Mouse (Mus musculus) midbrain, embryonic 13.5 days (tissue): ENCODE results near the gene AI661453. TPM values are rescaled to one million over a fixed set of nuclear protein-coding genes. Genes with fewer than 3 reads are reported as not detected.

Source experiments
- ATAC-seq: fragments of 200-750 bp; cut with Nextera tagmentation; 2 replicates; pipeline ENCODE4 v1.8.0; 2017; ENCODE audit warnings: mild to moderate bottlenecking, moderate TSS enrichment, moderate library complexity
- H3K27ac ChIP-seq: fragments of 300-500 bp; sonication (generic); 2 replicates; pipeline ENCODE4 v1.5.1; 2015; ENCODE audit warnings: inconsistent platforms, mild to moderate bottlenecking, moderate library complexity
- H3K27me3 ChIP-seq: fragments of 300-500 bp; sonication (generic); 2 replicates; pipeline ENCODE4 v1.6.1; 2015; ENCODE audit warnings: mild to moderate bottlenecking, inconsistent platforms
- H3K36me3 ChIP-seq: fragments of 300-500 bp; sonication (generic); 2 replicates; pipeline ENCODE4 v1.6.1; 2015; ENCODE audit warnings: mild to moderate bottlenecking, inconsistent platforms
- H3K4me1 ChIP-seq: fragments of 300-500 bp; sonication (generic); replicated peaks from 2 replicates; pipeline ENCODE4 v1.6.1; 2015; ENCODE audit warnings: inconsistent platforms
- H3K4me2 ChIP-seq: fragments of 300-500 bp; sonication (generic); replicated peaks from 2 replicates; pipeline ENCODE4 v1.6.1; 2015; ENCODE audit warnings: moderate library complexity, mild to moderate bottlenecking, inconsistent platforms
- H3K4me3 ChIP-seq: fragments of 300-500 bp; sonication (generic); replicated peaks from 2 replicates; pipeline ENCODE4 v1.5.1; 2015; ENCODE audit warnings: mild to moderate bottlenecking, inconsistent platforms
- H3K9ac ChIP-seq: fragments of 300-500 bp; sonication (generic); replicated peaks from 2 replicates; pipeline ENCODE4 v1.6.1; 2015; ENCODE audit warnings: mild to moderate bottlenecking, inconsistent platforms
- H3K9me3 ChIP-seq: fragments of 300-500 bp; sonication (generic); 2 replicates; pipeline ENCODE4 v1.6.1; 2016; ENCODE audit warnings: mild to moderate bottlenecking, inconsistent platforms
- WGBS: fragments of 180-500 bp; shearing (Covaris S2); methylation state at CpG from one replicate; pipeline ENCODE4 v1.1.7; 2015; 5-methylcytosine and 5-hydroxymethylcytosine counted together
- polyA plus RNA-seq: library from polyadenylated mRNA; unstranded; fragments of >200 nt; fragmentation: Nextera tagmentation; extraction: Ambion mirVana; gene quantifications from 2 replicates; pipeline ENCODE4 v1.2.1, GENCODE M21; 2015

AI661453 gene
- polyA plus RNA-seq, 1 experiment from 2014 or later = 0.26 TPM

DNA sequence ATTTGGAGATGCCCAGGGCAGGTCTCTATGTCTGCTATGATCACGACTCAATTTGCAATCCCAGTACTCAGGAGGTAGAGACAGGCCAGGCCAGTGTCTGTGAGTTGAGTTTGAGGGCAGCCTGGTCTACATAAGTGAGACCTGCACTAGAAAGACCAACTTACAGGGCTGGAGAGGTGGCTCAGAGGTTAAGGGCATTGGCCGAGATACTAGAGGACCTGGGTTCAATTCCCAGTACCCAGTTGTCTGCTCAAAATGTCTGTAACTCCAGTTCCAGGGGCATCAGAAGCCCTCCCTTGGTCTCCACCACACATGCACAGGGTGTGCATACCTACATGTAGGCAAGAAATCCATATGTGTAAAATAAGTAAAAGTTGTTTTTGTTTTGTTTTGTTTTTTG, 71.1 kb downstream of the AI661453 start:
- Histone ChIP-seq H3K27me3 (no peaks in the 10 kb centered on the region), H3K36me3 (no peaks in the 10 kb centered on the region), H3K4me1 (peaks cover 18% of the 10 kb centered on the region), H3K9ac (no peak overlapping the region), H3K4me3 (no peak overlapping the region), H3K27ac (no peak overlapping the region), H3K9me3 (no peaks in the 10 kb centered on the region), H3K4me2 (no peak overlapping the region)
- ATAC-seq = no peak
- 83% methylated on average over 2 of the region's 2 CpGs for WGBS

DNA sequence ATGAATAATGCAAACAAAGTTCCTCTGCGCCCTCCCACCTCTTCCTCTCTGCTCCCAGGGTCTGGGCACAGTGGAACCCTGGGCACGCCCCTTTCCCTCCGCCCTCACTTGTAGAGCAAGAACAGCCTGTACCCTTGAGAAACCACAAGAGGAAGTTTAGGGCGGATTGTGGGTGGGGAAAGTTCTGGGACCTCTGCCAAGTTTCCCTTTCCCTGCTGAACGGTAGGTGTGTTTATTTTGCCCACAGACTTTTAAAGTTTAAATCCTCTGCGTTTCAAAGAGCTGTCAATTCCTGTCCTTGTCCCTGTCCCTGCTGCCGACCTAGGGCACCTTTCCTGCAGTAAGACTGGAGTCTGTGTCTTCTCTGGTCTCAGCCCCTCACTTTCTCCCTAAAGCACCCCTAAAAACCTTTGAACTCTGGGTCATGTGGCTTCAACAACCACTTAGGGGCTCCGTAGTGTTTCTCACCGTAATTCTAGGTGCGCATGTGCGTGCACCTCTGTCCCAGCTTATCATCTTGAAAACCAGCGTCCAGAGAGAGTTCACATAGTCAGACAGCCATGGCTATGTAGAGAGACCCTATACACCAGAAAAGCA, 71.7 kb downstream of the AI661453 start:
- Histone ChIP-seq H3K9ac (no peak overlapping the region), H3K4me1 (peaks cover 18% of the 10 kb centered on the region), H3K4me3 (no peak overlapping the region), H3K27ac (no peak overlapping the region), H3K36me3 (no peaks in the 10 kb centered on the region), H3K27me3 (no peaks in the 10 kb centered on the region), H3K4me2 (no peak overlapping the region), H3K9me3 (no peaks in the 10 kb centered on the region)
- 53% methylated on average over 12 of the region's 12 CpGs for WGBS
- ATAC-seq = no peak

DNA sequence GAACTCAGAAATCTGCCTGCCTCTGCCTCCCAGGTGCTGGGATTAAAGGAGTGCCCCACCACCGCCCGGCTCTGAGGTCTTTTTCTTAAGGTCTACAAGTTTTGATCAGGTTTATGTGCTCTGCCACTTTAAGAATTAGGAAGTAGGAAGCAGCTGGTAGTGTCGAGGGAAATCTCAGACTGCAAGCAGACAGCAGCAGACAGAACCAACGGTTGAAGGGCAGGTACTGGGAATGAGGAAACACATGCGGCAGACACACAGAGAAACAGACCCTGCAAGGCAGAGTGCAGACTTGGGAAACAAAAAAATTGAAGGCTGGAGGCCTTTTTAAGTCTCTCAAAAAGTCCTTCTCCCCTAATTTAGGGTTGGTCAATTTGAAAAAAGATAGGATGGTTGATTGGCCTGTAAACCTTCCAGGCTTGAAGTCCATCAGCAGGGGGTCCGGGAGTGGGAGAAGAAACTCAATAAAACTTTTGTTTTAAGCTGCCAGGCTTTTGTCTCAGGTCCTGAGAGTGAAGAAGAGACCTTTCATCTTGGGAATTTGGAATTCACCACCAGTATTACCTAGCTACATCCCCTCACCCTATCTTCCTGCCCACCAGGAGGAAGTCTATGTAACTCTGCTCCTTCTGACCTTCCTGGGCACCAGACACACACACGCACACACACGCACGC, 72.8 kb downstream of the AI661453 start:
- H3K36me3 ChIP-seq = no peaks in the 10 kb centered on the region

DNA sequence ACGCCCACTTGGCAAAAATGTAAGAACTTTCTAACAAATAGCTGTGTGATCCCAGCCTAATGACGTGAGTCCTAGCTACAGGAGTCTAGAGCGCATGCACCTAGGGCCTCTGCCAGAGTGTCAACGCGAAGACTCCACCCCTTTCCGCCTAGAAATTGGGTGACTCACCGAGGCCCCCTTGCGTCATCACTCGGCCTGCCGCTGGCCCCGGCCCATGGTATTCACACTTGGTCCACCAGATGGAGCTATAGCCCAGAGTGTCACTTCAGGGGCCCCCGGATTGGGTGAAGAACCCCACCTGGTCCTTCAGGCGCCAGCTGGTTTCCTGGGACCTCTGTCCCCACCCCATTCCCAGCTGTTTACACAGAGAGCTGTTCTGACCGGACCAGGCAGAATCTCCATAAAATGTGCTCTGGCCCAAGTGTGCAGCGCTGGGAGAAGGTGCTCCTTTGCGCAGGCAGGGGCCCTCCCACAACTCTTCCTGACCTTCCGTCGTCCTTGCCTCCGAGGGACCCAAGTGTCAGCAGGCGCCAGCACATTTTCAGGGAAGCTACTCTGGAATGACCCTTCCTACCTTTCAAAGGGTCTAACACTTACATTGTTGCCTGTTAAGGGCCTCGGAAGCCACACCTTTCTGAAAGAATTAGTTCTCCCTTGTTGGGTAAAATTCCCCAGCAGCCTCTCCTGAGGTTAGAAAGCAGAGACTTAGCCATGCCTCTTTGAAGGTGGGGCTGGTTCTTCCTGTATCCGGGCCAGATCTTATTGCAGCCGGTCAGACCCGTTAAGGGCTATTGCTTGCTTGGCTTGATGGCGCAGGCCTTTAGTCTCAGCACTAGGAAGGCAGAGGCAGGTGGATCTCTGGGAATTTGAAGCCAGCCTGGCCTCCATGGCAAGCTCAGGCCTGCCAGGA, 75.0 kb downstream of the AI661453 start:
- H3K9me3 ChIP-seq = no peaks in the 10 kb centered on the region
- no peak overlapping the region for H3K27ac ChIP-seq
- no peak overlapping the region; the same call in 1 of the 2 replicates for H3K4me3 ChIP-seq
- H3K9ac ChIP-seq = no peak overlapping the region
- peaks cover 7% of the 10 kb centered on the region; the same call in 1 of the 2 replicates for H3K4me1 ChIP-seq
- peak; percentile 90 for ATAC-seq
- H3K27me3 ChIP-seq = no peaks in the 10 kb centered on the region
- H3K36me3 ChIP-seq = no peaks in the 10 kb centered on the region
- 20% methylated on average over 25 of the region's 25 CpGs for WGBS
- H3K4me2 ChIP-seq = peak overlapping the region; percentile 33

More for the DNA sequence above, 72.8 kb downstream of the AI661453 start:
- H3K4me3 ChIP-seq = no peak overlapping the region
- no peak overlapping the region for H3K27ac ChIP-seq
- H3K4me2 ChIP-seq = no peak overlapping the region
- H3K9ac ChIP-seq = no peak overlapping the region
- peaks cover 18% of the 10 kb centered on the region for H3K4me1 ChIP-seq
- no peak for ATAC-seq
- 61% methylated on average over 9 of the region's 9 CpGs for WGBS
- H3K27me3 ChIP-seq = no peaks in the 10 kb centered on the region
- H3K9me3 ChIP-seq = no peaks in the 10 kb centered on the region

DNA sequence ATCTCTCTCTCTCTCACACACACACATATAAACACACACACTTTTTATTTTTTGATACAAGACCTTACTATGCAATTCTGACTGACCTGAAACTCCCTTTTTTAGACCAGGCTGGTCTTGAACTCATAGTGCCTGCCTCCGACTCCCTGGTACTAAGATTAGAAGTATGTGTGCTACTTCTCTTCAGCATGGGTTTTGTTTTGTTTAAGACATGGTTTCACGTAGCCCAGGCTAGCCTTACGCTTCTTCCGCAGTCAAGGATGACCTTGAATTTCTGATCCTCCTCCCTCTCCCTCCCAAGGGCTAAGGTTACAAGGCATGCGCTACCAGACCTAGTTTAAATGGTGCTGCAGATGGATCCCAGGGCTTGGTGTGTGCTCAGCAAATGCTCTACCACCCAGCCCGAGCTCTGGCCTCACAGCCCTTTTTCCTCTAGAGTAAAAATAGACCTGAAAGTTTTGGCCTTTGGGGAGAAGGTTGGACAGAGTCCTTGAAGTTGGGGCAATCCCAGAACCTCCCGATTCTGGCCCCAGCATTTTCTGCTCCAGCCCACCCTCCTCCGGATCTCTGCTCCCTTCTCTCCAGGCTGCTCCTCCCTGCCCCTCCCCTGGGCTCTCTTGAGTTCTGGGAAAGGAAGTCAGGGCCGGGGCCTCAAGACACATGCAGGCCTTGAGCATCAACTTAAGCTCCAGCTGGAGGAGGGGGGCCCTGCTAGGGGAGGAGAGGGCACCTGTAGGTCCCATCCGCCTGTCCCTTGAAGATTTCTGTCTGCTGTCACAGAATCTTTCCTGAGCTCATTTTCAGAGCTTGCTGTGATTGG, 76.8 kb downstream of the AI661453 start:
- H3K4me2 ChIP-seq = no peak overlapping the region
- no peaks in the 10 kb centered on the region for H3K9me3 ChIP-seq
- no peak for ATAC-seq
- 78% methylated on average over 10 of the region's 10 CpGs for WGBS
- H3K9ac ChIP-seq = no peak overlapping the region
- H3K27me3 ChIP-seq = no peaks in the 10 kb centered on the region
- no peaks in the 10 kb centered on the region for H3K36me3 ChIP-seq
- no peak overlapping the region for H3K4me3 ChIP-seq
- H3K4me1 ChIP-seq = peaks cover 14% of the 10 kb centered on the region
- no peak overlapping the region for H3K27ac ChIP-seq

DNA sequence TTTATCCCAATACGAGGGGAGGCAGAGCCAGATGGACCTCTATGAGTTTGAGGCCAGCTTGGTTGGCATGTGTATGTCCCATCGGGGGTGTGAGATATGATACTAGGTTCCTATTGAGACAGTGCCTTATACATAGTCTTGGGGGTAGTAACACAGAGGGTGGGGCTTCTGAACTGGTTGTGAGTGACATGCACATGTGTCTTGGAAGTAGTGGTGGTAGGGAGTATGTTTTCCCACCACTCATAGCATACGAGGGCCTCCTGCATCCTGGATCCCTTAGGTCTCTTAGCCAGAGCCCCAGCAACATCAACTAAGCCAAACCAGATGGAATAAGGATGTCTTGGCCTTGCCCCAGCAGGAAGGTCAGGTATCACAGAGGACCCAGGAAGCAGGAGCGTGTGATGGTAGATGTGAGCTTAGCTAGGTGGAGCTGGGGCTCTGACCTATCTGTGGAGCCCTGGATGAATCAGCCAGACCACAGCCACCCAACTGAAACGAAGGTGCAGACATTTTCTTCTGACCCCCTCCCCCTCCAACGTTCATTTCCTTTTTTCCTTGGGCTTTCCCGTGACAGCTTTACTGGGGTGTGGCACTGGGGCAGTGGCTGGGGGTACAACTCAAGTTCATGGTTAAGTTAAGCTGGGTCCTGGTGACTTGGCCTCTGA, 78.9 kb downstream of the AI661453 start:
- Histone ChIP-seq H3K4me1 (peaks cover 14% of the 10 kb centered on the region), H3K9me3 (no peaks in the 10 kb centered on the region), H3K4me2 (no peak overlapping the region), H3K9ac (no peak overlapping the region), H3K27me3 (no peaks in the 10 kb centered on the region), H3K27ac (no peak overlapping the region), H3K36me3 (no peaks in the 10 kb centered on the region), H3K4me3 (no peak overlapping the region)
- no peak for ATAC-seq
- WGBS = 83% methylated on average over 7 of the region's 7 CpGs

DNA sequence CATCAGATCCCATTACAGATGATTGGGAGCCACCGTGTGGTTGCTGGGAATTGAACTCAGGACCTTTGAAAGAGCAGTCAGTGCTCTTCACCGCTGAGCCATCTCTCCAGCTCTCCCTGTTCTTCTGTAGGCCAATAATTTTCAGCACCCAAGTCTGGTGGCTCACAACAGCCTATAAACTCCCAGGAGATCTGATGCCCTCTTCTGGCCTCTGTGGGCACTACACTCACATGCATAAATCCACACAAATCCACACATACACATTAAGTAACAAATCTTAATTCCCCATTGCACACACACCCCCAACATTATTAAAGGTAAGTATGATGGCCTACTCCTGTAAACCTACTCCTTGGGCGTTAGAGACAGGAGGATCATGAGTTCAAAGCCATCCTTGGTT, 79.8 kb downstream of the AI661453 start:
- H3K4me1 ChIP-seq = peaks cover 9% of the 10 kb centered on the region
- no peak overlapping the region for H3K9ac ChIP-seq
- H3K27me3 ChIP-seq = no peaks in the 10 kb centered on the region
- no peaks in the 10 kb centered on the region for H3K36me3 ChIP-seq
- 96% methylated on average over 3 of the region's 3 CpGs for WGBS
- no peak overlapping the region for H3K4me2 ChIP-seq
- H3K27ac ChIP-seq = no peak overlapping the region
- H3K4me3 ChIP-seq = no peak overlapping the region
- no peak for ATAC-seq
- no peaks in the 10 kb centered on the region for H3K9me3 ChIP-seq

DNA sequence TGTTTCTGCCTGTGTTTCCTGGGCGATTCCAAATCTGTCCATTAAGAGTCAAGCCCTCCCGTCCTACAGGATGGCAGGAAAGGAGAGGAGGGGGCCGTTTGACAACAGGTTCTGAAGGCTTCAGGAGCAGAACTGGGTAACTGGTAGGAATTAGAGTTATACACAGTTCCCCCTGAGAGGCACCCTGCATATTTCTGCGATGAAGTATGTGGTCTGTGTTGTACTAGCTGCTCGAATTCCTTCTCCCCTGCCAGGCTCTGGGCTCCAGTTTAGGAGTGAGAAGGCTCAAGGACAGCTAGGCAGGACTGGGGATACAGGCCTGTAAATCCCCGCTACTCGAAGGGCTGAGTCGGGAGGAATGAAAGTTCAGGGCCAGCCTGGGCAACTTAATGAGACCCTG, 81.8 kb downstream of the AI661453 start:
- Histone ChIP-seq H3K9me3 (no peaks in the 10 kb centered on the region), H3K9ac (no peak overlapping the region), H3K36me3 (no peaks in the 10 kb centered on the region), H3K27ac (no peak overlapping the region), H3K4me1 (peaks cover 27% of the 10 kb centered on the region), H3K4me2 (no peak overlapping the region), H3K27me3 (no peaks in the 10 kb centered on the region), H3K4me3 (no peak overlapping the region)
- WGBS = 31% methylated on average over 8 of the region's 8 CpGs
- ATAC-seq = no peak

Other genes starting within 250 kb of the AI661453 start
- 76.8 and 81.0 TPM in 2 replicates for gene Mrps10, start 67.7 kb upstream of the AI661453 start, polyA plus RNA-seq
- gene Guca1b, start 51.2 kb upstream of the AI661453 start, polyA plus RNA-seq = 0.48 and 0.93 TPM in 2 replicates
- gene Guca1a, start 36.0 kb upstream of the AI661453 start, polyA plus RNA-seq = 0.19 and 0.31 TPM in 2 replicates
- gene 1700001C19Rik, start 761 bp downstream of the AI661453 start, polyA plus RNA-seq = 0.62 and 0.70 TPM in 2 replicates
- gene Taf8, start 65.7 kb downstream of the AI661453 start, polyA plus RNA-seq = 24.6 and 27.3 TPM in 2 replicates
- gene Ccnd3, start 68.4 kb downstream of the AI661453 start, polyA plus RNA-seq = 60.4 and 71.4 TPM in 2 replicates
- gene Bysl, start 174.9 kb downstream of the AI661453 start, polyA plus RNA-seq = 31.9 and 32.4 TPM in 2 replicates
- gene Med20, start 175.0 kb downstream of the AI661453 start, polyA plus RNA-seq = 43.8 and 44.3 TPM in 2 replicates
- 2.4 and 3.7 TPM in 2 replicates for gene Gm20517, start 175.0 kb downstream of the AI661453 start, polyA plus RNA-seq
- gene Usp49, start 194.1 kb downstream of the AI661453 start, polyA plus RNA-seq = 10.0 and 10.8 TPM in 2 replicates